In genomic region chr4:81540496-81540895, GRCm38 (mm10) we compare ENCODE assay signal across 15 mouse cellular contexts.
DNase-seq lines count a peak whose midpoint lies in the region.
"Had no signal": no experiment of that assay in that cellular context is flagged by ENCODE, and none has a peak within 500 bp of the region (broad histone marks: within the 10 kb centered on the region; RNA-seq: fewer than 3 reads in every experiment).

No protein-coding gene starts in this region.

- peak; percentile 23 to 25 for DNase-seq in cerebellum, postnatal 10 days
- DNase-seq in cerebellum, adult 9-11 months = no peak
- peak; percentile 31 for DNase-seq in layer of hippocampus, adult 11-12 months (ENCODE audit: low spot score)
- no peak for DNase-seq in layer of hippocampus, postnatal 25 days (ENCODE audit: extremely low spot score in 1 of 2, low spot score in 1 of 2)
- peak; percentile 56 for DNase-seq in brain, adult 2 months (ENCODE audit: low read depth, low spot score)
- no peak for DNase-seq in thymus, postnatal 36 days
- DNase-seq: adrenal gland, postnatal 10 days; adrenal gland, postnatal 36 days; cerebellum, adult 11-12 months; cerebellum, adult 8-10 months; cerebellum, postnatal 36 days; gastrocnemius, postnatal 25 days; heart, adult 18-20 months; heart, postnatal 10 days; heart, postnatal 36 days had no signal

Comparison
In these comparisons a context has a peak if more than half of its experiments do, and no peak if none do; other contexts are left out.
1. DNase-seq: peak in cerebellum, postnatal 10 days (2 of 2), layer of hippocampus, adult 11-12 months (single experiment) and brain, adult 2 months (single experiment); none in cerebellum, adult 9-11 months (single experiment), layer of hippocampus, postnatal 25 days (0 of 2) and thymus, postnatal 36 days (0 of 2).